In genomic region chr2:48767778-48768177, GRCm38 (mm10) we compare ENCODE assay signal across 19 mouse cellular contexts. TPM values are rescaled to one million over a fixed set of nuclear protein-coding genes. Genes with fewer than 3 reads are reported as not detected.
DNase-seq lines count a peak whose midpoint lies in the region; ATAC-seq lines count a peak whose summit lies in the region.
"Had no signal": no experiment of that assay in that cellular context is flagged by ENCODE, and none has a peak within 500 bp of the region (broad histone marks: within the 10 kb centered on the region; RNA-seq: fewer than 3 reads in every experiment).

No protein-coding gene starts in this region.

- no peak overlapping the region for H3K9ac ChIP-seq in midbrain, embryonic 13.5 days (replicated peaks)
- H3K9ac ChIP-seq: heart, embryonic 15.5 days; hindbrain, embryonic 15.5 days; liver, embryonic 14.5 days; neural tube, embryonic 15.5 days had no signal

- DNase-seq in heart, adult 18-20 months, result peak; percentile 6 to 11
- no peak for DNase-seq in heart, postnatal 25 days (ENCODE audit: low spot score)
- peak; percentile 31 for DNase-seq in right cerebral cortex, adult 18-20 months
- DNase-seq in right cerebral cortex, postnatal 4 days, result no peak
- no peak for DNase-seq in adrenal gland, postnatal 14 days
- DNase-seq: cerebellum, adult 11-12 months; embryo, embryonic 11 days; kidney, adult 2 months; kidney, postnatal 4 days; thymus, adult 2 months had no signal

- no peak overlapping the region for H3K4me3 ChIP-seq in midbrain, embryonic 13.5 days (replicated peaks)
- H3K4me3 ChIP-seq: erythroblast, embryonic 14.5 days; heart, embryonic 15.5 days; hindbrain, embryonic 15.5 days; megakaryocyte, embryonic 14.5 days; neural tube, embryonic 15.5 days had no signal

- no peak overlapping the region for H3K4me2 ChIP-seq in midbrain, embryonic 13.5 days (replicated peaks)
- H3K4me2 ChIP-seq: heart, embryonic 15.5 days; hindbrain, embryonic 15.5 days; neural tube, embryonic 15.5 days had no signal

- no peaks in the 10 kb centered on the region for H3K9me3 ChIP-seq in midbrain, embryonic 13.5 days
- H3K9me3 ChIP-seq: heart, embryonic 15.5 days; hindbrain, embryonic 15.5 days; megakaryocyte, embryonic 14.5 days; neural tube, embryonic 15.5 days had no signal

- no peaks in the 10 kb centered on the region for H3K27me3 ChIP-seq in midbrain, embryonic 13.5 days
- H3K27me3 ChIP-seq: heart, embryonic 15.5 days; hindbrain, embryonic 15.5 days; megakaryocyte, embryonic 14.5 days; neural tube, embryonic 15.5 days had no signal

- ATAC-seq in hematopoietic stem cell, adult 5-6 weeks (replicated peaks in 1 of 2; ENCODE audit: insufficient read depth in 1 of 2, low FRiP score in 2 of 2, low TSS enrichment in 1 of 2, low read depth in 1 of 2, poor library complexity in 2 of 2, severe bottlenecking in 2 of 2), result peak; percentile 68 to 69; a peak in 3 of 4 replicates
- ATAC-seq in midbrain, embryonic 13.5 days, result no peak
- ATAC-seq: CD4-positive, CD25-positive, alpha-beta regulatory T cell, adult 4 months had no signal

- no peaks in the 10 kb centered on the region for H3K36me3 ChIP-seq in midbrain, embryonic 13.5 days
- H3K36me3 ChIP-seq: heart, embryonic 15.5 days; hindbrain, embryonic 15.5 days; neural tube, embryonic 15.5 days had no signal

- intact Hi-C loops in heart, postnatal 25 days (cut with DNase I), result no loop called here

- 95% methylated on average over 2 of the region's 2 CpGs for WGBS in midbrain, embryonic 13.5 days

- no peak overlapping the region for H3K27ac ChIP-seq in midbrain, embryonic 13.5 days
- H3K27ac ChIP-seq: heart, embryonic 15.5 days; hindbrain, embryonic 15.5 days; liver, embryonic 14.5 days; neural tube, embryonic 15.5 days had no signal

- H3K4me1 ChIP-seq in midbrain, embryonic 13.5 days (replicated peaks), result no peaks in the 10 kb centered on the region
- H3K4me1 ChIP-seq: heart, embryonic 15.5 days; hindbrain, embryonic 15.5 days; megakaryocyte, embryonic 14.5 days; neural tube, embryonic 15.5 days had no signal

RNA-seq across cellular contexts. Expression of gene Acvr2a, which starts 46.1 kb away (rescaled TPM):
- 10 to 100 TPM; 15.1 to 16.0 TPM for total RNA-seq in heart, adult 18-20 months (2021)
- total RNA-seq in heart, postnatal 25 days (2021), result 10 to 100 TPM; 15.5 to 16.6 TPM
- 7.4 and 11.4 TPM in 2 replicates for total RNA-seq in hematopoietic stem cell, adult 5-6 weeks (2017)
- total RNA-seq in adrenal gland, postnatal 14 days (2021), result 17.3 and 19.9 TPM in 2 replicates
- polyA plus RNA-seq in midbrain, embryonic 13.5 days (2015; fragmentation: Nextera tagmentation; extraction: Ambion mirVana), result 41.2 TPM in 2 replicates

Comparison
In these comparisons a context has a peak if more than half of its experiments do, and no peak if none do; other contexts are left out.
1. DNase-seq: peak in heart, adult 18-20 months (2 of 2) and right cerebral cortex, adult 18-20 months (single experiment); none in heart, postnatal 25 days (single experiment), right cerebral cortex, postnatal 4 days (single experiment) and adrenal gland, postnatal 14 days (single experiment).